Mouse (Mus musculus): ENCODE data around the gene Neurl1a.

DNA sequence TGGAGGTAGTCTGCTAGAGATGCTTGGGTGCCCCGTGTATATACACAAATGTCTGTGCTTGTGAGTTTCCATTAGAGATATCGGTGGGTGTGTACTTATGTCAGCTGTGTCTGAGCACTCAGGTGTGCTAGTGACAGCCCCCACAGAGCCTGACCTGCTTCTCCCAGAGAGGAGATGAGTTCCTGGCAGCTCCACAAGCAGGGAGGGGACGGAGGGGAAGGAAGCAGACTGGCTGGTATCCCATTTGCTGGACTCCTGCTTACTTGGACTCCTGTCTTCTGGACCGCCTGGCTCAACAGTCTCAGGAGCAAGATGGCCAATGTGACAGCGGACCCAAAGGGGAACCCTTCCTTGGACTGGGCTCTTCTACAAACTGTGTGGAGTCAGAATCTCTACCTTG is 50.8 kb downstream of the Neurl1a start:
- TF ChIP-seq CTCF (IDR thresholded peaks at IDR 0.05; ENCODE audit: control insufficient read depth, insufficient read depth, low read length) (no peak), POLR2A (IDR thresholded peaks at IDR 0.05; ENCODE audit: borderline replicate concordance, control insufficient read depth, low read depth, low read length) (no peak)

Data from bone marrow, adult 2 months (tissue).